Mouse (Mus musculus) B cell, adult 2 months (primary cell): Measurements from ENCODE around the gene Mrps17.

Source experiments
- DNase-seq, 2 experiments: peaks; one replicate each; pipeline ENCODE4 v3.0.0; 2022

The Mrps17 gene

DNA sequence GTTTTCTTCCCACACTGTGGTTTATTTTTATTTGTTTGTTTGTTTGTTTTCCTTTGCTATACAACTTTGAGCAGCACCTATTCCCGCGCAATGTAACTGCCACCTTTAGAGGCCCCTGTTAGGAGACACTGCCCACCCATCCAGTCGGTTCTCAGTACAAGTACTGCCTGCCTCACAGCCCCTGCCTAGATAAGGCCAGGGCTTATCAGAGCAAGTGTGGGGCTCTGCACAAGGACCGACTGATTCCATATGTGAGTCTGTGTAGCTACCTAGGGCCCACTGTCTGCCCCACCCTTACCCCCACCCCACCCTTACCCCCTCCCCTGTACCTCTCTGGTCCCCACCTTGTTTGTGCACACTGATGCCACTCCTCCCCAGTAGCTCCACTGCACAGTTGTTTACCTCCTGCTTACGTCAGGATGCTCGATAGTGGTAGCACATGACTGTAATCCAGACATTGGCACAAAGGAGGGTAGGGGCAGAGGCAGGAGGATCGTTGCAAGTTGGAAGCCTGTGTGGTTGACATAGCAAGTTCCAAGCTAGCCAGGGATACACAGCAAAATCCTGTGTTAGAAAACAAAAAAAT is 27.7 kb downstream of the Mrps17 start:
- DNase-seq = no peak

DNA sequence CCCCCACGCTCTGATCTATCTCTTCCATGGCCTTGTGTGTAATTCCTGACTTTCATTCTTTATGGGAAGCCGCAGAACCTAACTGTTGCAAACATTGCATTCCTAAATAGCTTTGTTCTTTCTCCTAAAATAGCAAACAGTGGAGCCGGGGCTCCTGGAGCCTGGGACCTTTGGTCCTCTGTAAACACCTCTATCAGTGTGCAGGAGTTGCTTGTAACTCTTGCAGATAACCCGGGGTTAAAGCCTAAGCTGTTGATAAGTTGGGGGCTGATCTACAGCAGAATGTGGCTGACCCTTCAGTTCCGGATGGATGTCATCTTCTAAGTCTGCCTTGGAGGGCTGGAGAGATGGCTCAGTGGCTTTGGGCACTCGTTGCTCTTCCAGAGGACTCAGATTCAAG is 28.8 kb downstream of the Mrps17 start:
- no peak for DNase-seq

DNA sequence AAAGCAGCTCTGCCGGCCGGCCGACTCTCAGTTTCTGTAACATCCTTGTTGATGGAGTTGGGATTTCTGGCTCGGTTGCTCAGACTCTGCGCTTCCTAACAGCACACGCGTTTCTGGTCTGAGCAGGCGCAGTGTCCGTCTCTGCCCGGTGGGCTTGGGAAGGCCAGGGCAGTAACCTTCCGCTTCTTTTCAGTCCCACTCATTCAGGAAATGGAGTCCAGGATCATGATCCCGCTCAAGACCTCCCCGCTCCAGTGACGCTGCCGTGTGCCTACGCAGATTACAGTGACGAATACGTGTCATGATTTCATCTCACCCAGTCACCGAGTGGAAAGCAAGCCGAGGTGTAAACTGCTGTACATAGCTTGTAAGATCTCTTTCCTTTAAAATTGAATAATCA is 41.6 kb downstream of the Mrps17 start:
- DNase-seq = no peak

DNA sequence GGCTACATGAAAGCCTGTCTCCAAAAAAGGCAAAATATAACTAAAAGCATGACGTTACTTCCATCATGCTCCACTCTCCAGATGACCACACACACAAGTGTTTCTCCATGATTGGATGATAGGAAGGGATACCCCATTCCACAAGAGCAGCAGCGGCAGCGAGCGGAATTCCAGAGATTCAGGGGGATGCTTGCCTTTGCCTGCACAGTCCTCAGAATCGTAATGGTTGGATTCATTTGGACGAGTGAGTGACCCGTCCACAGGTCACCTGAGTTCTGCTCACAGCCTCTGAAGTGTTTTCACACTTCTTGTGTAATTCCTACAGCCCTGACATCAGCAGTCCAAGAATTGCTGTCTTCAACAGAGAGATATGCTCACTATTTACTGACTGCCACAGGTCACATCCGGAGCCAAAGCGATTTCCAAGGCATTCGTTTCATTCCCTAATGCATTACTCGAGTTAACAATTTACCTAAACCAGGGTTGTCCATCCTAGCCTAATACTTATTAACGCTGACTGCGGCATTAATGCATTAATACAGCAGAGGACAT is 44.7 kb downstream of the Mrps17 start:
- no peak for DNase-seq

DNA sequence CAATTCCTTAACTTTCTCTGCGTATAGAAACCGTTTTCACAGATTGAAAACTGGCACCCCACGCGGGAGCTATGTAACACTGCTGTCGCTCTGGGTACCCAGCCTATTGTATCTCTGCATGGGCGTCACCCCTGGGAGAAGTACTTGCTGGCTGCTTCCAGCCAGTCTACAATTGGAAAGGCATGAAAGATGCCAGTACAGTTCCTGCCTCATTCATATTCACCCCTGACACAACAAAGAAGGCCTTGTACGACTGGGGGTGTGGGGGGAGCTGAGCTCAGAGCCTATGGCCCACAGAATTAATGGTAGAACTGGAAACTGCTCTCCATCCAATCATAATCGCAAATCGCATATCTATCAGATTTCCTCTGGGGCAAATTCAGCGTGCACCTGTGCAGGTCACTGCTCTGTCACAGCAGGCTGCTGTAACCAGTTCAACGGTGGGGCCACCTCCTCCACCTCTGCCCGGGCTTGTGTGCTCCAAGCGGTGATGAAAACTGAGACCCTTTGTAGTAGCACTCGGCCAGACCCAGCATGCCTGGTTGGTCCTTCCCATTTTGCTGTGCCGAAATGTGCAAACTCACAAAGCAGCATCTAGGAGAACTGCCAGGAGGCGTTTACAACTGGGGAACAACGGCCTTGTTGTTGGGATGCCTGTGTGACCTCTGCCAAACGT is 46.7 kb downstream of the Mrps17 start:
- no peak for DNase-seq

DNA sequence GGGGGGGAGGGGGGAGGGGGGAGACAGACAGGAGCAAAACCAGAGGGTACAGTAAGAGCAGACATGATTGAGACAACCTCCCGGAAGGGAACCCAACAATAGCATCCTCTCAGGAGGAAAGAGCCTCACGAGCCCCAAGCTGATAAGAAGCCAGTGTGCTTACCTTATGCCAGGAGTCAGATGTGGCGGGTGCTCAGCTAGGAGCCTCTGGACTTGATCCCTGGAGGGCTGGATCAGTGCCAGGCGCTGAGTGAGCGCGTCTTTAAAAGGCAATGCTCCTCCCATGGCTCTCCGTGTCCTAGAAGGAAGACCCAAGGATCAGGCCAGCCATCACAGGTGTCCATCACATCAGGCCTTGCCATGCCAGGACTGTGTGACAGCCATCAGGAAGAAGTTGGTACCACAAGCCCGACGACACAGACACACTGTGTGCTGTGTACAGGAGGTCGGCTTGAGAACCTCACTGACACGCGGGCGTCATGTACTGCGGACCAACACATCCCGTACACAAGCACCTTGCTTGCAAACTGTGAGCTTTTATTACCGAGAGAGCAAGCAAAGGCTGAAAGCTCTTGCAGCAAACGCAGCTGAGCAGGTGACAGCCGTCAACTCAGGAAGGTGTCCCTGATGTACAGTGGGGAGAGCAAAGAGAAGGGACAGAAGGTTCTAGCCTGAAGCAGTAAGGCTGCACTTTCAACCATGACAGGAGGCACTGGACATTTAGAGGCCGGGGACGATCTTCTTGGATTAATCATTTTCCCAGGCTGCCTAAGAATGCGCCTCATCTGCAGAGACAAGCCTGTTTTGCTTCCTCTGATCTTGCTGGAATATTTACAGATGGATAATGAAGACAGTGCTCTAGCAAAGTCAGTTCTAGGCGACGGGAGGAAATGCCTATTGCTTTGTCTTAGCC is 55.4 kb downstream of the Mrps17 start:
- no peak for DNase-seq
